Mouse (Mus musculus) hematopoietic stem cell, adult 5-6 weeks (primary cell): ENCODE results near the gene Tgif2. TPM values are rescaled to one million over a fixed set of nuclear protein-coding genes. Genes with fewer than 3 reads are reported as not detected.
"Not testable (repeated sequence)": the region's sequence is repeated elsewhere in the genome, so short reads cannot be mapped to it uniquely, and the experiment has no call there.

Source experiments
- ATAC-seq, 2 experiments: fragments of 125-278 bp in 1 of 2; replicated peaks in 1 of 2; 2 replicates each; pipeline ENCODE4 v1.8.0; 2016 to 2017; ENCODE audit warnings: inconsistent platforms in 2 of 2, mild to moderate bottlenecking in 2 of 2, moderate number of reproducible peaks in 2 of 2, low read depth in 1 of 2, moderate TSS enrichment in 1 of 2; ENCODE audit not compliant: low FRiP score in 2 of 2, poor library complexity in 2 of 2, severe bottlenecking in 2 of 2, insufficient read depth in 1 of 2, low TSS enrichment in 1 of 2
- total RNA-seq: library from RNA; stranded (forward); fragments of 172-1452, 232-1000 nt; gene quantifications from 2 replicates; pipeline ENCODE4 v1.2.3, GENCODE M21; 2017

Gene Tgif2
- total RNA-seq, 1 experiment from 2014 or later: 31.6 TPM

GRCm38 (mm10) chr2:156892821-156893220, 53.0 kb downstream of the Tgif2 start:
- ATAC-seq: no peak

- ATAC-seq: no peak
These were observed 54.9 kb downstream of the Tgif2 start for GRCm38 (mm10) chr2:156894496-156895265.

GRCm38 (mm10) chr2:156896384-156896914, 56.6 kb downstream of the Tgif2 start:
- ATAC-seq: no peak

DNA sequence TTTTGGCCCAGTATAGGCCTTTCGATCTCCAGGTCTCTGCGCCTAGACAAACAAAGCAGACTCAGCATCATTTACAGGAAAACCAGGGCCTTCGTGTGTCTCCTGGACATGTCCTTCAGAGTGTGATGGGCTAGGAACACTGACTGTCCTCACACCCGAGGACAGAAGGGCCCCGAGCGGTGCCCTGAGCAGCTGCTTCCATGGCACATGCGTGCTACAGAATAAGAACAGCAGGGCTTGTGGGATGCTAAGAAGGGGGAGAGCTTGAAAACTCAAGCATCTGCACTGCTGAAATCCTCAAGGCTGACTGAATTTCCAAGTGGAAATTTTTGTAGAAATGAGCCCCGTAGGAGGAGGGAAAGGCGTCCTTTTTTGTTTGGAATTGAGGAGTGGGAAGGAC, 57.2 kb downstream of the Tgif2 start:
- ATAC-seq: no peak

GRCm38 (mm10) chr2:156898374-156898773, 58.6 kb downstream of the Tgif2 start:
- ATAC-seq: no peak

- no peak for ATAC-seq
These were observed 59.4 kb downstream of the Tgif2 start for GRCm38 (mm10) chr2:156899184-156899583.

GRCm38 (mm10) chr2:156901344-156901743, 61.5 kb downstream of the Tgif2 start:
- ATAC-seq: no peak

GRCm38 (mm10) chr2:156901883-156902282, 62.1 kb downstream of the Tgif2 start:
- ATAC-seq: no peak

DNA sequence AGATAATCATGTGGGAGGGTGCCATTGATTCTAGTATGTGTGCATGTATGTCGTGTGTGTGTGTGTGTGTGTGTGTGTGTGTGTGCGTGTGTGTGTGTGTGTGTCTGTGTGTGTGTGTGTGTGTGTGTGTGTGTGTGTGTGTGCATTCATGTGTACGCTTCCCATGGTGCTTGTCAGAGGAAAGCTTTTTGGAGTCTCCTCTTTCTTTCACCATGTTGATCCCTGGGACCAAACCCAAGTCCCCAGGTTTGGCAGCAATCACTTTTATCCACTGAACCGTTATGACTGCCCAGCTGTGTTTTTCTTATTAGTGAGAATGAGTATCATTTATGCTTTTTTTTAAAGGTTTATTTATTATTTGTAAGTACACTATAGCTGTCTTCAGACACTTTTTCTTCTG, 62.6 kb downstream of the Tgif2 start:
- not testable (repeated sequence) for ATAC-seq

- 0 out of 4 replicates have a peak, but pooled peaks of 1 of the 2 experiments have one; percentile 36 for ATAC-seq
These were observed 63.6 kb downstream of the Tgif2 start for GRCm38 (mm10) chr2:156903367-156903766.

Other genes starting within 250 kb of the Tgif2 start
- gene Dlgap4, start 226.3 kb upstream of the Tgif2 start, total RNA-seq: 14.3 and 23.2 TPM in 2 replicates
- gene Myl9, start 64.6 kb upstream of the Tgif2 start, total RNA-seq: 0.89 TPM in 1 of 2 replicates, not detected in the other
- gene 4930518I15Rik, start 17.9 kb downstream of the Tgif2 start, total RNA-seq: 0.65 TPM in 1 of 2 replicates, not detected in the other
- gene Rab5if, start 23.1 kb downstream of the Tgif2 start, total RNA-seq: 138 TPM in 2 replicates
- 9.8 and 11.2 TPM in 2 replicates for gene Sla2, start 47.2 kb downstream of the Tgif2 start, total RNA-seq
- gene Ndrg3, start 152.0 kb downstream of the Tgif2 start, total RNA-seq: 33.1 and 35.7 TPM in 2 replicates
- gene Dsn1, start 167.1 kb downstream of the Tgif2 start, total RNA-seq: 38.5 and 53.8 TPM in 2 replicates
- 7.4 and 10.0 TPM in 2 replicates for gene Soga1, start 239.2 kb downstream of the Tgif2 start, total RNA-seq
- gene Tldc2, start 247.0 kb downstream of the Tgif2 start, total RNA-seq: not detected in 2 replicates